Mouse (Mus musculus) yolk sac, embryonic 10.5 days (tissue): Measurements from ENCODE around the gene Rab21.

Experiments used
- DNase-seq: peaks from one replicate; pipeline ENCODE4 v3.0.0-alpha.2; 2017; ENCODE audit warnings: low spot score

Gene Rab21

DNA sequence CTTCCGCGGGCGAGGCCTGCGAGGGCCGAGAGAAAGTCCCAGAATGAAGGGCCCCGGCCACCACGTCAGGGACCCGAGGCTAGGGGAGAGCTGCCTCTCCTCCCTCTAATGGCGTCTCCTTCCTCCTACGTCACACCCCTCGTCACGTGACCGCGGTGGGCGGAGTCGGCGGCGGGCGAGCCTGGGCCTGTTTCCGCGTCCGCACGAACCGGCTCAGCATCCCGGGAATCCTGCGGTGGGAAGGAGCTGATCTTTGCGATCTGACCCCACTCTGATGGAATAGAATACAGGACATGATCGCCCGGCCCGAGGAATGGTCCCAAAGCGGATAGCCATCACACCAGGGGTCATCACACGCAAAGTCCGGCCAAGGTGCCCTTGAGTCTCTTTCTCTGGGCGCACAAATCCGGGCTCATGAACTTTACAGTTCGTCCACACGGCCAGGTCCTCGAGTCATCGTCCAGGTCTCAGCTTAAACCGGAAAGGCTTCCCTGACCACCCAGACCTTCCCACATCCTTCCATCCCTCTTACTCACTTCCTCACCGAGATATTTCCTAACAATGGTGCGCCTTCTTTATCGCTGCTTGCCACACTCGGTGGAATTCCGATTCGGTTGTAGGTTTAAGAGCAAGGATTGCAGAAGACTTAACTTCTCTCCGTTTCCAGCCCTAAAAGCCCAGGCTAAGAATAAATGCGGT is at the start of gene Rab21:
TSS of gene Rab21 (minus strand) at position 122 of the 699 bp plus-strand sequence.
- peak; percentile 95 for DNase-seq

DNA sequence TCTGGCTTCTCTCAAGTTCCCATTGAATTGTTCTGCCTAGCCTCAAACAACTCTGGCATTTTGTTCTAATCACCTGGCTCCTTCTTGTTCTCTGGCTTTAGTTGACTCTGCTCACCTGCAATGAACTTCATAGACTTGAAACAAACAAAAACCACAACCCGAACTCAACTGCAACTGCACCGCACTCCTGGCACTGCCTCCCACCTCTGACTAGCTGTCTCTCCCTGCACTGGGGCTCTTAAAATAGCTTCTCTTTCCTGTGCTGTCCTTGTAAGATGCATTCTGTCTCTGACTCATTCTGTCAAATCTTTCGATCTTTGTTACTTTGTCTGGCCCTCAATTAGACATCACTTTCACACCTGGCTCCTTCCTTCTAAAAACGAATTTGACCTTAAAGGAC is 47.8 kb upstream of the Rab21 start:
- DNase-seq = no peak

DNA sequence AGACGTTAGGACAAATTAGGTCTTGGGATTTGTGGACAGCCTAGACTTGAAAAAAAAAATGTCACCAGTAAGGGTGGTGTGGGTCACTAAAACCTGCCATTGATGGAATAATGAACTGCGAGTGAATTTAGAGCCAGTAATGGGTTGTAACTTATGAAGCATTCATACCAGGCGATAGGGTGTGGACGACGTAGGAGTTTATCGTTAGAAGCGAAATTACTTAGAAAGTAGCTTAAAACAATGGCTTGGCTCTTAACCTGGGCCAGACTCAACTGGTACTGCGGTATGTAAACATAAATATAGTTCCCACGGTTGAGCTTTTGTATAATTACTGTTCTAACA is 47.2 kb upstream of the Rab21 start:
- DNase-seq = no peak

DNA sequence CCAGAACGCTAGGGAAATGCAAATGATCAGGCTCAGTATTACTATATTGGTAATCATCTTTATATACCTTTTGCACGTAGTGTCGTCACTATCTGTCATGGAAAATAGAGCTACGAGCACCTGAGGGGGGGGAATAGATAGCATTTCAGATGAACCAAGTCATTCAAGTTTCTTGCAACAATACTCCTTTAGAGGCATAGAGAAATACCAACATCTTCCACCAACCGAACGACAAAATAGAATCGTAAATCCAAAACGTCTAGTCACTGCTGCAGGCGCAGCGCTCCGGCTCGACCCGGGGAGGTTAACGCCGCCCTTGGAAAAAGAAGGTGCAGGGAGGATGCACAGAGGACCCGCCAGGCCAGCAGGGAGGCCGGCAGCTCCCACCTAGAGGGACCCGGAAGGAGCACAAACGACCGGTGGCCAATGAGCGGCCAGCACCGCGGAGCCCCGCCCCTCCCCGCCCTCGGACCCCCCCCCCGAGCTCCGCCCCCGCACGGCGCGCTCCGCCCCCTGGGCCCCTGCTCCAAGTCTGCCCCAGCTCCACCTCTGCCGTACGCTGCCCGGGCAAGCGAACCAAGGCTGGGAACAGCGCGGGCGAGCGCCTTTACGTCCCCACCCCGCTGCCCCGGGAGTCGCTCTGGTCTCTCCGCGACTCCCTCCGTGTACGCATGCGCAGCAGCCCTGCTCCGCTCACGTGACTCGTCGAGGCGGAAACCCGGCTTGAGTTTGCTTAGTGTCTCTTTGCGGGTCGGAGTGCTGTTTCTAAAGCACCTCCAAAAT is 46.6 kb upstream of the Rab21 start, which contains the start of gene Tmem19:
TSS of gene Tmem19 (minus strand) at position 662 of the 783 bp plus-strand sequence.
- peak; percentile 97 for DNase-seq

DNA sequence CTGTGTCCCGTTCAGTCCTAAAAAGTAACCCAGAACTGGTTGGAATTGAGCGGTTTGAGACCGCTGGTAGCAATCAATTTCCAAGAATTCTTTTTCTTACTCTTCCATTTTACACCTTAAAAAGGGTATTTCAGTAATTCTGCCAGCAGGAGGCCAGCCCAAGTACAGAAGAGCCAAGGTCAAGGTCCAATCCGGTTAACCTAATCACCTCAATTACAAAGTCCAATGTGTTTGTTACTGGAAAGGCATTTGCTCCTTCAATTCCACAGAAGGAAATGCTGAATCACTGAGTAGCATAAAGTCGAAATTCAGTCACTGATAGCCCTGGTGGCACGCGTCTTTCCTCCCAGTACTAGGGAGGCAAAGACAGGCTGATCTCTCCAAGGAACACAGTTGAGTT is 43.7 kb upstream of the Rab21 start:
- DNase-seq = peak; percentile 53

DNA sequence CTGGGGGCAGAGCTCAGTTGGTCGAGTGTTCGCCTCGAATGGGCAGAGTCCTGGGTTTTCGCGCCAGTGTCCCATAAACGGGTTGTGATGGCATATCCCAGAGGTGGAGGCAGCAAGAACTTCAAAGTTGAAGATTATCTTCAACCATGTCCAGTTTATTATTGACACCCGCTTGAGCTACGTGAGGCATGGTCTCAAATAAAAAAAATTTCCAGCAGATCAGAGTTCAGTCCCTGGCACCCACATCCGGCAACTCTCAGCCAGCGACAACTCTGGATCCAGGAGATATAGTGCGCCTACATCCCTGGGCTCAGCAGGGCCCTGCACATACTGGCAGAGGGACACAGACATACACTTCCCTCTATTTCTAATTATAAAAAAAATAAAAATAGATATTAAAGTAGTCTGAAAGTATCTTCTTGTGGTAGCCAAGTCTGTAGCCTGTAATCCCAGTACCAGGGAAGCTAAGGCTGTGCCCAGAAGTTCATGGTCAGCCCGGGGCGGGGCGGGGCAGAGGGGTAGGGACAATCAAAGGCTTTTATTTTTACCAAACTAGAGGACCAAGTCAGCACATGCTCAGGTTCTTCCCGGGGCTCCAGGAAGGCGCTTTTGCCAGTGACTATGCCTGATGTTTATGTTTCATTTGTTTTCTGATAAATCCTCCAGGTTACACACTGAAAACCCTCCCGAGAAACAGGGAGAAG is 43.0 kb upstream of the Rab21 start:
- DNase-seq = no peak

DNA sequence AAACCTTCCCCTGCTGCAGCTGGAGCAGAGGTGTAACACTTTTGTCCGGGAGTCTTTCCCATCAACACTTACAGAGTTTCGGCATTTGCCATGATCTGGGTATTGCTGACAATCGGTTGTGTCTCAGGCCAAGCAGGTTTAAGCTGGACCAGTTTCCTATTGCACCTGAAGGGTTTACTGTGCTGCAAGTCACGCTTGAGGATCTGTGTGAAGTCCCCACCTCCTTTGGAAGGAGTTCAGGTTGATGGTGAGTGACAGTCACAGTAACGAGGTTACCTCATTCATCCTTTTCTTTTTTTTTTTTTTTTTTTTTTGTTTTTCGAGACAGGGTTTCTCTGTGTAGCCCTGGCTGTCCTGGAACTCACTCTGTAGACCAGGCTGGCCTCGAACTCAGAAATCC is 40.7 kb upstream of the Rab21 start:
- DNase-seq = no peak

DNA sequence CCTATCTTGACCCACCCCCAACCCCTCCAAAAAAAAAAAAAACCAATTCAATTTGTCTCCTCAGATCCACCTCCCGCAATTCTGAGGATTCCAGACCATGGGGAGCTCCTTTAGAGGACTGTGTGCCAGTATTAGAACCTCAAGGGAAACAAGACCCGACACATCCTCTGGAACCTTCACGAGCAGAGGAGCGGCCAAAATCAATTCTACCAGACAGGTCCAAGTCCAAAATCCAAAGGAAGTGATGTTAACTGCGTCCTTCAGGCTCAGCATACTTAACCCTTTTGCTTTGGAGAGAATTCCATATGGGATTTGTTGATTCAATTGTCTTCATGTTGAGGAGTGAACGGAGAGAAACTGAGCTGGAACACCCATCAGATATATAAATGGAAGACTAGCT is 39.6 kb upstream of the Rab21 start:
- DNase-seq = no peak

DNA sequence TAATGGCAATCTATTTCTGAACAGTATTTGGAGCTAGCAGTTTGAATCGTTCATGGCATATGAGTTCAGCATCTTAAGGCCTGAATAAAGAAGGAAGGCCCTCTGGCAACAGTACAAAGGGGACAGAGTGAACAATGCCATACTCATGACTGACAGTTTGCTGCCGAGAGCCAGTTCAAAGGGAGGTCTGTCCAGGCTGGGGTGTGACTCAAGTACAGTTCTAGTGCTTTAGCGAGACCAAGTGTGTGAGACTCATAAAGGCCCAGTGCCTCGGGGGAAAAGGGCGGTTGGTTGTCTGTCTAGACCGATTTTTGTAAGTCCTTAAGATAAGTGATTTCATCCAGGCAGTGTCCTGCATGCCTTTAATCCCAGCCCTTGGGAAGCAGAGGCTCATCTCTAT is 39.2 kb upstream of the Rab21 start:
- no peak for DNase-seq

DNA sequence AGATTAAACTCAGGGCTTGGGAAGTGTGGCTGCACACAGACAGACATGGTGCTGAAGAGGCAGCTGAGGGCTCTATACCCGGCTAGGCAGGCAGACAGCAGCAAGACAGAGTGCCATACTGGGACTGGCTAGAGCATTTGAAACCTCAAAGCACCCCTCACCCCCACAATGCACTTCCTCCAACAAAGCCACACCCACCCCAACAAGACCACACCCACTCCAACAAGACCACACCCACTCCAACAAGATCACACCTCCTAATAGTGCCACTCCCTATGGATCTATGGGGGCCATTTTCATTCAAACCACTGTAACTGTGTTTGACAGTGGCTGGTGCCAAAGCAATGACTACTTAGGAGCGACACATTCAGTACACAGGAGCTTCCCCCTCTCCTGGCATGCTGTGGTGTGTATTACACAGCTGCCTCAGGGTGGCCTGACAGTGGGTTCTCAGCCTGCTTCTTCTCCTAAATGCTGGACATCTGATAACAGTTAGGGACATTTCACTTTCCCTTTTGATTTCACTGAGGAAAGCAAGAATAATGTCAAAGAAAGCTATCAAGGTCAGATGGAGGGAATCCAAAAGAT is 35.5 kb upstream of the Rab21 start:
- DNase-seq = no peak

DNA sequence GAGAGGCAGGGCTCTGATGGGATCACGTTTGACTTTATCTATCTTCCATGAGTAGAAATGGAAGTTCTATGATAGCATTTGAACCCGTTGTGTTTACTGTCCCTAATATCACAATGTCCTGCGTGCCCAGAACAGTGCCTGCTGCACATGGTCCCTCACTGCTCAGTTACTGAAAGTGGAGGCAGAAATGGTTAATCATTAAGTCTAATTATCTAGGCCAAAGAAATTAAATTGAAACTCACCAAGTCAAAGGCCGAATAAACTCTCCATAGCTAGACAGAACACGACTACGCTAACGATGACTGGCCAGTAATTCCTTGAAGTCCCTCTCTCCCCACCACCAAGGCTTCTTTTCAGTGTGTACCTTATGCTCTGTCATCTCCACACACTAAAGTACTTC is 34.1 kb upstream of the Rab21 start:
- DNase-seq = no peak

DNA sequence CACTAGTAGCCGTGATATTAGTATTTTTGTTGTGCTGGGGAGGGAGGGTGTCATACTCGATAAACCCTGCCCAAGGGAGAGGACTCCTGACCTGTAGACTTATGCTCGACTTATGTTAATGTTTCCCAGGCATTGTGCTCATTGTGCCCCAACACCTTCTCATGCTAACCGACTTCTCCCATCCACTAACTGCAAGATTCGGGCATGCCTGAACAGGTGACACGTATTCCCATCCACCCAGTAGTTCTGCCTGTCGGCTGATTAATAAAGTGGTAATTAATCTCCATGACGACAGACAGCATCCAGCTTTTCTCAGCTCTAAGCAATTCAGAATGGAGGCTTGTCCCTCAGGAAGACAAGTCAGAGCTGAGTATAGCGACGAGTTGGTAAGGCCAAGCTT is 33.6 kb upstream of the Rab21 start:
- no peak for DNase-seq

DNA sequence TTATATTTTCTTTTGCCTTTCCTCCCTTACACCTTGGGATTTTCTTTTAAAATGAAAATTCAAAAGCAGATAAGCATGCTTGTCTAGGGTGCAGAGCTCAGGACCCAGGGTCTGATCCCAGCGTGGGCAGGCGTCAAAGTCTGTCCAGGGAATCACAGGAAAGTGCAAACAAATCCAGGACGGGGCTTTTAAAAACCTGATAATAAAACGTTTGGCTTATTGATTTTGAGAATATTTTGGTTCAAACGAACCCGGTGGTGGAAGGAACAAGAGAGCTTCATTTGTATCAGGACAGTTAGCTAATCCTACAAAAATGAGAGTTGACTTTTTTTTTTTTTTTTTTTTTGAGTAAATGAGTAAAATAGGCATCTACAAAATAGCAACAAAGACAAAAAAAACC is 32.7 kb upstream of the Rab21 start:
- no peak for DNase-seq

DNA sequence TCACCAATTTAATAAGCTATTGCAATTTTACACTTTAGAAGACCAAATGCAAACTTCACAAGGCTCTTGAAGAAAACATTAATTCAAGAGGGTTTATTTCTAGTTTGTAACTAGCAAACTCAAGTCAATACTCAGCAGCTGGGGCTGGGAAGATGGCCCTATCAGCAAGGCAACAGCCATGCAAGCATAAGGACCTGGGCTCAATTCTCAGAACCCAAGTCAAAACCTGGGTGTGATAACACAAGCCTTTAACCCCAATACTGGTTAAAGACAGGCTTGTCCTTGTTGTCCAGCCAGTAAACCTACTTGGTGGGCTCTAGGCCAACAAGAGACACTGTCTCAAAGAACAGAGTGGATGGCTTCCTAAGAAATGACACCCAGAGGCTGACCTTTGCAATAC is 31.1 kb upstream of the Rab21 start:
- no peak for DNase-seq

DNA sequence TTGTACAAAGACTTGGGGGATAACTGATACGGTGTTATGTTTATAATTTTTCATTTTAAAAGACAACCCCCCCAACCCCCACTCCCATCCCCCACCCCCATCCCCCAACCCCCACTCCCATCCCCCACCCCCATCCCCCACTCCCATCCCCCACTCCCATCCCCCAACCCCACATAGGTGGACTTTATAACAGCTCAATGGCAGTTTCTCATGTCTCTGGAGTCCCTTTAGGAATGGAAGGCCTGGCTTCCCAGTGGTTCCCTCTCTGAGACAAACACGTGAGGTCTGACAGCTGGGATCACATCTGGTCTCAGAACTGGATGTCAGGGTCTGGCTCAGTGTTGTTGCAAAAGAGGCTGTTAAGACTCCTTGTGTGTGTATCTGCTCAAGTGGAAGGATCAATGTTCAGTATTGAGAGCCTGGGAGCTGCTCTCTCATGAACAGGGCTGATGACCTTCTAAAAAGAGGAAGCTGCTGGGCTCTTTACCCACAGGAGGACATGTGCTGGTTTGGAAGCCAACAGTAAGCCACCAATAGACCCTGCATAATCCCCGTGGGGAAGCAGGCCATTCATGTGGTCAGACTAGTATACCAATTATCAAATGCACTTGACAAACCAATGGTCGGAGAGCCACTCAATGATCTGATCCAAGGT is 27.5 kb upstream of the Rab21 start:
- no peak for DNase-seq

DNA sequence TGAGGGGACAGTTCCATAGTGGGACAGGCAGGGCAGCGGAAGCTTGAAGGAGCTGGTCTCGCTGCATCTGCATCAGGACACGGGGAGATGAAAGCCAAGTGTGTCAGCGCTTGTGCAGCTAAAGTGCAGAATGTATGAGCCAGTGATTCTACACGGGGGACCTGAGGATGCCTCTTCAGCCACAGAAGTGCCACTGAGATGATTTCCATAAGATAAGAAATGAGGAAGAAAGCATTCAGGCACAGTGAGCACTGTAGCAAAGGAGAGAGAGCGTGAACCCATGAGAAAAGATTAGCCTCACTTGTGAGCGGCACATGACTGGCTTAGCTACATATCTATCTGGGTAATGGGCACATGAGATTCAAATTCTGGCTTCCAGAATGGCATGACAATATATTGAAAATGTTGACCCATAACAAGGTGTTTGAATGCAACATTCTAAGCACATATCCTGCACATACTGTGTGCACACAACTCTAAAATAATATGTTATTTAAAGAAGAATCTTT is 24.5 kb upstream of the Rab21 start:
- DNase-seq = no peak

DNA sequence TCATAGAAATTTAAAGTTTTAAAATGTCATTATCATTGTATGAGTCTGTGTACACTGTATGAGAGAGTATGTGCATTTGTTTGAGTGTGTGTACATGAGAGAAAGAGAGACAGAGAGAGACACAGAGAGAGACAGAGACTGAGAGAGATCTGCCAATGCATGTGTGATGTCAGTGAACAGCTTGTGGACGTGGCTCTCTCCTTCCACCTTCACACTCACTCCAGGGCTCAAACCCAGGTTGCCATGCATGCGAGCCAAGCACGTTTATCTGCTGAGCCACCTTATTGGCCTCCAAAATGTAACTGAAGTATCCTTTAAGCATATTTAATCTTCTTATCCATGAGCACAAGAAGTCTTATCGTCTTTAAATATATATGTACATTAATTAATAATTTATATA is 21.5 kb upstream of the Rab21 start:
- DNase-seq = no peak

DNA sequence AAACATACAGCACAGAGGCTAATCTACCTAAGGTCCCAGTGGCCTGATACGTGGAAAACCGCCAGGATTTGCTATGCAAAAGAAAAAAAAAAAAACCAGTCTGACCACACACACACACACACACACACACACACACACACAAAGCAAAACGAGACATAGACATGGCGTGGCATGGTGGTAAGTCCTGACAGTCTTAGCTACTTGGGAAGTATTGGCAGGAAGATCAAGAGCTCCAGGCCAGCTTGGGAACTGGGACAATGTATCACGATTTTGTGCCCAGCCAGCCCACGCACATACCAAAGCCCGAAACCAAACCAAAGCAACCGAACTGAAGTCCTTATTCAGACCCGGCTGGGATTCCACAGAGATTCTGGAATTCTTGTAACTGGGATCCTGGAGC is 18.1 kb upstream of the Rab21 start:
- no peak for DNase-seq

DNA sequence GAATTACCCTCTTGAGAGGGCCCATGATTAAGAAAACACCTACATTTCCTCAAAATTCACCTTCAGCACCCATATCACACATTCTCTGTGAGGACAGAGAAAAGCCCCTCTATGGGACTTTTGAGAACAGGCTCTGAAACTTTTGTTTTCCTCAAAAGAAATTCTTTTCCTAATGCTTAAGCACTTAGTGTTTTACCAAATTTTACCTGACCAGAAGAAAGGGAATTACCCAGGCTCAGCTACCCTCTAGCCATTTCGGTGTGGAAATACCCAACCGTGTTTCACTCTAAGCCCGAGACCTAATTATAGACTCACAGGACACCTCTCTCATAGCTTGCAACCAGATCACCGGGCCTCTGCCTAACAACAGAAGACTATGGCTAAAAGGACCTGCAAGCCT is 17.6 kb upstream of the Rab21 start:
- DNase-seq = no peak

DNA sequence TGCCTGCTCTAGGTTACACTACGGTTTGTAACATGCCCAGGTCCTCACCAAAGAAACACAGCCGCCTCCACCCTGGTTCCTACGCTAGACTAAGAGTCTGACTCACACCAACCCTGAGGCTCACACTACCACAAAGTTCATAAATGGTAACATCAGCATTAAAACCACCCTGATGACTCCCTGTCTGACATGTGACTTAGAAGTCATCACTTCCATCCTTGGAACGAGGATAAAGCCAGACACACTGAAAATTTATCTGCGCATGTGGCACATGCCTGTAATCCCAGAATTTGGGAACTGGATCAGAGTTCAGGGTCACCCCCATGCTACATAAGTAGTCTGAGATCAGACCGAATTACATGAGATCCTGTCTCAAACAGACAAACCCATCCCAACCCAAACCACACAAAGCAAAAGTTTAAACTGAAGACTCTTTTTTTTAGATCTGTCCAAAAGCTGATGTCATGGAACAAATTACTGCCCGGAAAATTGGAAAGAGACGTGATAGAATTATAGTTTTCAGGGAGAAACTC is 17.1 kb upstream of the Rab21 start:
- no peak for DNase-seq

DNA sequence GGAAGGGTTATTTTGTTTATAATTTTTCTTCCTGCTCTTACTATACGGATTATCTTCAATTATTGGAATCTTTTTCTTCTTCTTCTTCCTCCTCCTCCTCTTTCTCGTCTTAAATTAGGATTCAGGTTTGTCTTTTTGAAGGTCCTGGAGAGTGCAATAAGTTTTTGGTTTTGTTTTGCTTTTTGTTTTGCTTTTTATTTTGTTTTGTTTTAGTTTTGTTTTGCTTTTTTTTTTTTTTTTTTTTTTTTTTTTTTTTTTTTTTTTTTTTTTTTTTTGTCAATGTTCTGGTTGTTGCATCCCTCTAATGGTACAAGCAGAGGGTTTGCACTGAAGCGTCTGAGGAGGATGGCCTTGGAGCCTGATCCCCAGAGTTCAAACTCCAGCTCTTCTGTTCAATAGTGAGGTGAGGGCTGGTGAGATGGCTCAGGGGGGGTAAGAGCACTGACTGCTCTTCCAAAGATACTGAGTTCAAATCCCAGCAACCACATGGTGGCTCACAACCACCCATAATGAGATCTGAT is 13.7 kb upstream of the Rab21 start:
- no peak for DNase-seq

DNA sequence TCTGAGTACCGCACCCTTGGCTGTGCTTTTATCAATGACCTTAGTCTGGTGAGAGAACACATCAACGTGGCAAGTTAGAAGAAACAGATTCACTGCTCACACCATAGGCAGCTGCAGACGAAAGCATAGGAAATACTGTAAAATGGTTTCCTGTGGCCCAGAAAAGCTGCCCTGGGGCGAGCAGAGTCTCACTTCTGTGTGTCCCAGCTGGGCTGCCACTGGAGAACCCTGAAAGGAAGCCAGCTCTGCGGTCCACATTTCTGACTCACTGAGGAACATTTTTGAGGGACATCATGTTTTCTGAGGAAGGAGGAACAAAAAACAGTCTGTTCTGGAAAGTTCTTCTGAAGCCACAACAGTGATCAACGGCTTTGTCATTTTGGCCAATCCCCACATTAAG is 13.1 kb upstream of the Rab21 start:
- DNase-seq = no peak
